Mouse (Mus musculus) thymus, adult 2 months (tissue): ENCODE results near the gene Drd4.

Experiments
- CTCF ChIP-seq: fragments of 200-500 bp; IDR thresholded peaks from 2 replicates; pipeline ENCODE4 v1.5.1; 2012; ENCODE audit warnings: mild to moderate bottlenecking, control low read depth, low read length, moderate library complexity, borderline replicate concordance; ENCODE audit not compliant: control insufficient read depth, poor library complexity, insufficient read depth; ENCODE audit errors: extremely low read depth
- POLR2A ChIP-seq: fragments of 200-500 bp; IDR thresholded peaks from 2 replicates; pipeline ENCODE4 v1.6.1; 2012; ENCODE audit warnings: mild to moderate bottlenecking, low read length, control low read depth, moderate library complexity; ENCODE audit not compliant: control insufficient read depth, poor library complexity, insufficient read depth; ENCODE audit errors: extremely low read depth

- TF ChIP-seq POLR2A (no peak), CTCF (no peak)
Observed at GRCm38 (mm10) chr7:141317619-141318132, 25.9 kb downstream of the Drd4 start.
